Mouse (Mus musculus) stomach, embryonic 15.5 days (tissue): ENCODE data around the gene Rabif. TPM values are rescaled to one million over a fixed set of nuclear protein-coding genes. Genes with fewer than 3 reads are reported as not detected.
"Not testable (repeated sequence)": the region's sequence is repeated elsewhere in the genome, so short reads cannot be mapped to it uniquely, and the experiment has no call there.

Experiments
- ATAC-seq: fragments of 200-750 bp; cut with Nextera tagmentation; 2 replicates; pipeline ENCODE4 v1.8.0; 2017; ENCODE audit warnings: low read depth, moderate number of reproducible peaks, moderate TSS enrichment; ENCODE audit not compliant: insufficient read depth, low FRiP score
- H3K27ac ChIP-seq: fragments of 300-500 bp; sonication (generic); 2 replicates; pipeline ENCODE4 v1.5.1; 2015; ENCODE audit warnings: mild to moderate bottlenecking, inconsistent platforms
- H3K27me3 ChIP-seq: fragments of 300-500 bp; sonication (generic); replicated peaks from 2 replicates; pipeline ENCODE4 v1.6.1; 2015; ENCODE audit warnings: inconsistent platforms
- H3K36me3 ChIP-seq: fragments of 300-500 bp; sonication (generic); 2 replicates; pipeline ENCODE4 v1.6.1; 2015; ENCODE audit warnings: inconsistent platforms
- H3K4me1 ChIP-seq: fragments of 300-500 bp; sonication (generic); 2 replicates; pipeline ENCODE4 v1.6.1; 2015; ENCODE audit warnings: inconsistent platforms
- H3K4me2 ChIP-seq: fragments of 300-500 bp; sonication (generic); 2 replicates; pipeline ENCODE4 v1.6.1; 2015; ENCODE audit warnings: mild to moderate bottlenecking, inconsistent platforms
- H3K4me3 ChIP-seq: fragments of 300-500 bp; sonication (generic); replicated peaks from 2 replicates; pipeline ENCODE4 v1.5.1; 2015; ENCODE audit warnings: inconsistent platforms
- H3K9ac ChIP-seq: fragments of 300-500 bp; sonication (generic); 2 replicates; pipeline ENCODE4 v1.6.1; 2015; ENCODE audit warnings: inconsistent platforms
- H3K9me3 ChIP-seq: fragments of 300-500 bp; sonication (generic); 2 replicates; pipeline ENCODE4 v1.6.1; 2016; ENCODE audit warnings: inconsistent platforms
- WGBS: fragments of 180-500 bp; shearing (Covaris S2); methylation state at CpG from one replicate; pipeline ENCODE4 v1.1.7; 2015; 5-methylcytosine and 5-hydroxymethylcytosine counted together
- polyA plus RNA-seq: library from polyadenylated mRNA; unstranded; fragments of >200 nt; fragmentation: Nextera tagmentation; extraction: Ambion mirVana; gene quantifications from 2 replicates; pipeline ENCODE4 v1.2.1, GENCODE M21; 2015

Gene Rabif
- polyA plus RNA-seq, 1 experiment from 2014 or later: 37.2 TPM

- H3K9ac ChIP-seq: peak overlapping the region; percentile 14; the same call in 1 of the 2 replicates
- peak overlapping the region; percentile 67 for H3K27ac ChIP-seq
- no peaks in the 10 kb centered on the region for H3K27me3 ChIP-seq
- ATAC-seq: no peak
- H3K9me3 ChIP-seq: no peaks in the 10 kb centered on the region
- H3K4me3 ChIP-seq: peak overlapping the region; percentile 45
- peaks cover 18% of the 10 kb centered on the region for H3K4me1 ChIP-seq
- no peaks in the 10 kb centered on the region; the same call in 1 of the 2 replicates for H3K36me3 ChIP-seq
- H3K4me2 ChIP-seq: peak overlapping the region; percentile 76
- WGBS: 33% methylated on average over 16 of the region's 16 CpGs
These were observed 19.6 kb downstream of the Rabif start for GRCm38 (mm10) chr1:134513876-134514590.

DNA sequence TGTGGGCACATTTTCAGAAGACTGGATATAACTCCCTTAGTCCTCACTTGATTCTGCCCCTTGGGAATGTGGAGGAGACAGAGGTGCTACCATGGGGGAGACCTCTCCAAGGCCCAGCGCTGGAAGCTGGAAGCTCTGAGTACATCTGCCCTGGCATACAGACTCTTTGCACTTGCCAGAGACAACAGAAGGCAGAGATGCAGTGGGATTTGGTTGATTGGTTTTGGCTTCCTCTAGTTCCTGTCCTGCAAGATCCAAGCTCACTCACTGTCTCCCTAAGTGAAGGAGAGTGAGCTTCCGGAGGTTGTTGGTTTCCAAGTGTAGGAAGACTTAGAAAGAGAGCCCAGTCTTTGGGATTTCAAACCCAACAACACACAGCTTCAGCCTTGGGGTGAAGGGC lies 21.4 kb downstream of the Rabif start:
- Histone ChIP-seq H3K9me3 (no peaks in the 10 kb centered on the region), H3K9ac (no peak overlapping the region), H3K4me2 (no peak overlapping the region), H3K4me3 (no peak overlapping the region), H3K27me3 (no peaks in the 10 kb centered on the region), H3K36me3 (no peaks in the 10 kb centered on the region), H3K27ac (peak overlapping the region; percentile 40; the same call in 1 of the 2 replicates), H3K4me1 (peaks cover 18% of the 10 kb centered on the region)
- no peak for ATAC-seq
- WGBS: 75% methylated on average over 2 of the region's 2 CpGs

GRCm38 (mm10) chr1:134516491-134517198 lies 22.2 kb downstream of the Rabif start:
- WGBS: 25% methylated on average over 4 of the region's 4 CpGs
- Histone ChIP-seq H3K36me3 (no peaks in the 10 kb centered on the region), H3K27ac (peak overlapping the region; percentile 40; the same call in 1 of the 2 replicates), H3K4me3 (no peak overlapping the region), H3K9ac (no peak overlapping the region), H3K4me2 (no peak overlapping the region), H3K9me3 (no peaks in the 10 kb centered on the region), H3K27me3 (no peaks in the 10 kb centered on the region), H3K4me1 (peaks cover 22% of the 10 kb centered on the region)
- ATAC-seq: peak; percentile 12; the same call in 1 of the 2 replicates

DNA sequence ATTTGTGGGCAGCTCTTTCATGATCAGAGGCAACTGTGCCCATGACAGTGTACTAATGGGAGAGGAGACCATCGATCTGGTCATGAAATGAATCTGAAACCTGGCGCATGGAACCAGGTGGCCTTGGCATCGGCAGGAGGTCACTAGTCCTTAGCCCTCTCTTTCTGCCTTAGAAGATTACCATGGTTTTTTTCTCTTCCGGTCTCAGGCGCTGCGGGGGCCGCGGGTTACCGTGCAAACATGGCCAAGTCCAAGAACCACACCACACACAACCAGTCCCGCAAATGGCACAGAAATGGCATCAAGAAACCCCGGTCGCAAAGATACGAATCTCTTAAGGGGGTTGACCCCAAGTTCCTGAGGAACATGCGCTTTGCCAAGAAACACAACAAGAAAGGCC lies 23.4 kb downstream of the Rabif start:
- peaks cover 22% of the 10 kb centered on the region for H3K4me1 ChIP-seq
- H3K27ac ChIP-seq: not testable (repeated sequence)
- 93% methylated on average over 14 of the region's 14 CpGs for WGBS

DNA sequence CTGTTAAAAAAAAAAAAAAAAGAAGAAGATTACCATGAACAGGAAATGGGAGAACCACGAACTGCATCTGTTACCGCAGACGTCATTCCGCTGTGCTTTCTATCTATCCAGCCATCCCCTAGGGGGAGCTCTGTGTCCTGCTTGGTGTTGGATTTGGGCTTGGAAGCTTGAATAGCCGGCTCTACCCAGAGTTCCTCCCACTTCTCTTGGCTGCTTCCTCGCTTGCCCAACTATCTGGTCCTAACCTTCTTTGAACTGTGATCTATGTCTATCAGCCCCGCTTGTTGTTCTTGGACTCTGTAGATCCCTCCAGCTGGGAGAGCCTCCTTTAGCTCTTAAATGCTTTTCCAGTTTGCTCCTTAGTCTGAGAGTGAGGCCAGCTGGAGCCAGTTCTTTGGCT lies 24.2 kb downstream of the Rabif start:
- Histone ChIP-seq H3K27me3 (no peaks in the 10 kb centered on the region), H3K9ac (no peak overlapping the region), H3K27ac (no peak overlapping the region), H3K9me3 (no peaks in the 10 kb centered on the region), H3K4me3 (no peak overlapping the region), H3K4me1 (peaks cover 16% of the 10 kb centered on the region), H3K4me2 (no peak overlapping the region), H3K36me3 (no peaks in the 10 kb centered on the region)
- ATAC-seq: peak; percentile 74
- 4% methylated on average over 7 of the region's 7 CpGs for WGBS

More for the DNA sequence above, 23.4 kb downstream of the Rabif start:
- H3K4me3 ChIP-seq, H3K9ac ChIP-seq, H3K36me3 ChIP-seq, ATAC-seq, H3K27me3 ChIP-seq, H3K9me3 ChIP-seq, H3K4me2 ChIP-seq: not testable (repeated sequence)

DNA sequence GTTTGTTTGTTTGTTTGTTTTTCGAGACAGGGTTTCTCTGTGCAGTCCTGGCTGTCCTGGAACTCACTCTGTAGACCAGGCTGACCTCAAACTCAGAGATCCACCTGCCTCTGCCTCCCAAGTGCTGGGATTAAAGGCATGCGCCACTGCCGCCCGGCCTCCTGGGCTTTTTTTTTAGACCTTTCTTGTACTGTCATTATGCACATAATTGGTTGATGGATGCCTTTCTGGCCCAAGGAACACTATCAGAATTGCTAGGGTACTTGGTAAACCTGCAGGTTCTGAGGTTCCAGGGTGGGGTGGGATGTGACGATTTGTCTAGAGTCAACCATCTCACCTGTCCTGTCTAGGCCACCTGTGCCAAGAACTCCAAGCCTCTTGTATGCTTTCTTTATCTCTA lies 24.8 kb downstream of the Rabif start:
- not testable (repeated sequence) for ATAC-seq, H3K27ac ChIP-seq, H3K4me2 ChIP-seq, H3K27me3 ChIP-seq, H3K36me3 ChIP-seq, H3K4me3 ChIP-seq, H3K9me3 ChIP-seq, H3K9ac ChIP-seq
- WGBS: 91% methylated on average over 5 of the region's 5 CpGs
- peaks cover 14% of the 10 kb centered on the region for H3K4me1 ChIP-seq

DNA sequence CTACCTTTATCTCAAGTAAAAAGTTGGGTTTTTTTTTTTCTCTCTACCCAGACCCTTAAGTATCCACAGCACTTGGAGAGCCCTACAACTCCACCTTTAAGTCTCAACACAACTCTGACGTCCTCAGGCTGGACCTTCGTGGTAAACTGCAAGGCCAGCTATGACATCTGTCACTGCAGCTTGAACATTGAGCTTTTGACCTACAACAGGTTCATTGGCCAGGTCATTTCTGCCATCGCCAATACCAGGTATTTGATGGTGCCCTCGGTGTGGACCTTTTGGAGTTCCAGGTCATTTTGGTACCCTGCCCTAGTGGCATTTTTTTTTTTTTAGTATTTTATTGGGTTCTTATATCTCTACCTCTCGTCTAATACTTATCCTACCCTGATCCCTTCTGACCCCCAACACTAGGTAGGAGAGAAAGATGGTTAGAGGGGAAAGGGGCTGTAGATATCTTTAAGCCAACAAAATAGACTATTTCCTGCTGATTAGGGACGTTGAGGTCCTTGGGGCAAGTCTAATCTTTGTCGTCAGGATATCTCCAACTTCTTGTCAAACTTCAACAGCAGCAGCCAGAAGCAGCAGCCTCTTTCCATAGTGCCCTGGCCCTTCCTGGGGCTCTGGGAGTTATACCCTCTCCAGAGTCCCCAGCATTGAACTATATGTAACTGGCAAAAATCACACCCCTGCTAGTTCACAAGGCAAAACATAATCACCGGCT lies 25.7 kb downstream of the Rabif start:
- Histone ChIP-seq H3K4me3 (no peak overlapping the region), H3K4me1 (peaks cover 14% of the 10 kb centered on the region), H3K4me2 (no peak overlapping the region), H3K36me3 (no peaks in the 10 kb centered on the region), H3K27me3 (no peaks in the 10 kb centered on the region), H3K27ac (no peak overlapping the region), H3K9ac (no peak overlapping the region), H3K9me3 (no peaks in the 10 kb centered on the region)
- no peak for ATAC-seq
- 70% methylated on average over 8 of the region's 8 CpGs for WGBS

DNA sequence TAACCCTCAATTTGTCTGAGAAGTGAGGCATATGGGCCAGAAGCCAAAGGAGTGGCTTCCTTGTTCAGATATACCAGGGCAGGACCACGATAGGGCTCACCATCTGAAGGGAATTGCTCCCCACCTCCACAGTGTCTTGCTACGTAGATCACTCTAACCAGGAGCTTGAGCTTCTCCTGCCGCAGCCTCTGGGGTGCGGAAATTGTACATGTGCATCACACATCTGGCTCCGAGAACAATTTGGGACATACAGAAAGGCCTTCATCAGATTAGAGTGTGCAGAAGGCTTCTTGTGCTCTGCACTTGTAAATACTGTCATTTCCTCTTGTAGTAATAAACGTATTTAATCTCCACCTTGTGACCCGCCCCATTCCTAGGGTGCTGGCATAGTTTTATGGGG lies 26.7 kb downstream of the Rabif start:
- no peaks in the 10 kb centered on the region for H3K36me3 ChIP-seq
- no peak for ATAC-seq

DNA sequence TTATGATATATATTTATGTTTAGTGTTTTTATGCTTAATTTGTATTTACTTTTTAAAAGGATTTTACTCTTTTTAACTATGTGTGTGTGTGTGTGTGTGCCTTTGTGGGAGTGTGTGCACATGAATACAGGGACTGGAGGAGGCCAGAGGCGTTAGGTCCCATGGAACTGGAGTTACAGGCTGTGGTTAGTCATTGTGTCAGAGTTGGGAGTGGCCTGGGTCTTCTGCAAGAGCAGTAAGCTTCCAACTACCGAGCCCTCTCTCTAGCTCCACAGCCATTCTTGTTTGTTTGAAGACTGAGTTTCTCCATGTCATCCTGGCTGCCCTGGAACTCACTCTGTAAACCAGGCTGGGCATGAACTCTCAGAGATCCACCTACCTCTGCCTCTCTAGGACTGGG lies 27.9 kb downstream of the Rabif start:
- H3K27ac ChIP-seq: peak overlapping the region; percentile 48; the same call in 1 of the 2 replicates
- H3K36me3 ChIP-seq: no peaks in the 10 kb centered on the region
- 35% methylated on average over 2 of the region's 2 CpGs for WGBS
- H3K9ac ChIP-seq: no peak overlapping the region
- 0 out of 2 replicates have a peak, but pooled peaks cover 4% of the 10 kb centered on the region for H3K4me1 ChIP-seq
- no peak overlapping the region for H3K4me3 ChIP-seq
- no peak overlapping the region for H3K4me2 ChIP-seq
- no peak for ATAC-seq
- no peaks in the 10 kb centered on the region for H3K9me3 ChIP-seq
- H3K27me3 ChIP-seq: no peaks in the 10 kb centered on the region

More for the DNA sequence above, 26.7 kb downstream of the Rabif start:
- Histone ChIP-seq H3K4me3 (no peak overlapping the region), H3K27ac (no peak overlapping the region), H3K9ac (no peak overlapping the region), H3K4me1 (peaks cover 11% of the 10 kb centered on the region), H3K4me2 (no peak overlapping the region), H3K27me3 (no peaks in the 10 kb centered on the region), H3K9me3 (no peaks in the 10 kb centered on the region)
- WGBS: 66% methylated on average over 7 of the region's 7 CpGs

DNA sequence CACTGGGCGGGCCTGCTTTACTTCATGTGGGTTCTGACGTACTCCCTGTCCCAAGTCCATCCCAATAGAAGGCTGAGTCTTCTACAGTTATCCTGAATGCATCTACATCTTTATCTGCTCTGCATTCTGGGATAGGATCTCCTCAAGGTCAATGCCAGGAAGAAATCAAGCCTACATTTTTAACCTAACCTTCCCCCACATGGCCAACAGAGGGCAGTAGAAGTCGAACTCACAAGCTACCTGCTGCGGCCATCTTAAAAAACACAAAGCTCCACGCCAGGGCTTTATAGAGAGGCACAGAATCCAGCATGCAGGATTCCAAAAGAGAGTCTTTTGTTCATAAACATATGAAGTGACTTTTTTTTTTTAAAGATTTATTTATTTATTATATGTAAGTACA lies 30.0 kb downstream of the Rabif start:
- 0 out of 2 replicates have a peak, but pooled peaks cover 4% of the 10 kb centered on the region for H3K4me1 ChIP-seq
- H3K9me3 ChIP-seq: no peaks in the 10 kb centered on the region
- no peaks in the 10 kb centered on the region for H3K27me3 ChIP-seq
- no peak for ATAC-seq
- H3K9ac ChIP-seq: no peak overlapping the region
- H3K36me3 ChIP-seq: no peaks in the 10 kb centered on the region
- no peak overlapping the region for H3K27ac ChIP-seq
- H3K4me3 ChIP-seq: no peak overlapping the region
- WGBS: 75% methylated on average over 5 of the region's 5 CpGs
- no peak overlapping the region for H3K4me2 ChIP-seq

DNA sequence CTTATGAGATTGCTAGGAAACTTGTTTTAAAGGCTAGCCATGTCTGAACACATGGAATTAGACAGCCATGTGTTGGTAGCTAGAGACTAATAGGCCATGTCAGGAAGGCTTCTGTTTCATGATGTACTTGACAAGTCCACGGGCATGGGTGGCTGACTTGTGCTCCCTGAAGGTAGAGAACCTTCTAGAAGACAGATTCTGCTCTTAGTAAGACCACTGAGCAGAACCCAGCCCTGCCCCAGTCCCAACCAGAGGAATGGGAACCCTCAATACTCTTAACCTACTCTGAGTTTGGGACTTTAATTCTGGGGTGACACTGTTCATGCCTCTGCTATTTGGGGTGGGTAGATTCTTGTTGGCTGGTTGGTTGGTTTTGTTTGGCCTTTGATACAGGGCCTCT lies 30.6 kb downstream of the Rabif start:
- H3K27ac ChIP-seq: no peak overlapping the region
- ATAC-seq: no peak
- no peak overlapping the region for H3K9ac ChIP-seq
- H3K4me1 ChIP-seq: 0 out of 2 replicates have a peak, but pooled peaks cover 4% of the 10 kb centered on the region
- H3K36me3 ChIP-seq: no peaks in the 10 kb centered on the region
- 89% methylated on average over 1 of the region's 1 CpGs for WGBS
- no peaks in the 10 kb centered on the region for H3K9me3 ChIP-seq
- no peak overlapping the region for H3K4me2 ChIP-seq
- no peak overlapping the region for H3K4me3 ChIP-seq
- no peaks in the 10 kb centered on the region for H3K27me3 ChIP-seq

DNA sequence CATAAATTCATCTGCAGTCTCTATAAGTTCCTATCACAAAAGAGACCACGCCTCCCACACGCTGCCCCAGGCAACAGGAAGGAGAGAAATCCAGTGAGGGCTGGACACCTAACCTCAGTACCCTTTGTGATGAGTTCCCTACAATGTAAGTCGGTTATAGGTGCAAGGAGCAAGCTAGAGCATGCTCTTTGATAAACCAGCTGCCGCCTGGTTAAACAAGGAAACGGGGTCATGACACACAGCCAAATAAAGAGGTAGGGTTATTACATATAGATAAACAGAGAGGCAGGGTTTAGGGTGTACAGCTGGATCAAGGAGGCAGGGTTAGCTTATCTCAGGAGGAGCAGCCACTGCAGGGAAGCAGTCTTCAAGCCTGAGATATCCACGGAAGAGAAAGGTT lies 32.3 kb downstream of the Rabif start:
- H3K27me3 ChIP-seq: no peaks in the 10 kb centered on the region
- H3K9ac ChIP-seq: no peak overlapping the region
- WGBS: 36% methylated on average over 6 of the region's 6 CpGs
- H3K4me1 ChIP-seq: no peaks in the 10 kb centered on the region
- no peak overlapping the region for H3K4me3 ChIP-seq
- H3K27ac ChIP-seq: 0 out of 2 replicates have a peak overlapping the region, but pooled peaks have one; percentile 49
- no peak overlapping the region; the same call in 1 of the 2 replicates for H3K4me2 ChIP-seq
- ATAC-seq: peak; percentile 95
- no peaks in the 10 kb centered on the region for H3K9me3 ChIP-seq
- no peaks in the 10 kb centered on the region for H3K36me3 ChIP-seq
